Mouse (Mus musculus): ENCODE results near the gene BC147527. TPM values are rescaled to one million over a fixed set of nuclear protein-coding genes. Genes with fewer than 3 reads are reported as not detected.
"Not testable (repeated sequence)": the region's sequence is repeated elsewhere in the genome, so short reads cannot be mapped to it uniquely, and the experiment has no call there.

Gene BC147527
- polyA plus RNA-seq, 1 experiment from 2014 or later = 0.62 TPM

GRCm38 (mm10) chr13:120278784-120279183, 21.4 kb upstream of the BC147527 start:
- Histone ChIP-seq H3K9me3 (ENCODE audit: low read length) (no peaks in the 10 kb centered on the region), H3K4me1 (ENCODE audit: insufficient read depth) (no peaks in the 10 kb centered on the region), H3K4me3 (ENCODE audit: low read depth, low read length) (no peak overlapping the region), H3K36me3 (replicated peaks; ENCODE audit: insufficient read depth, low read length) (no peaks in the 10 kb centered on the region), H3K9ac (replicated peaks) (no peak overlapping the region), H3K27ac (ENCODE audit: low read depth) (no peak overlapping the region), H3K4me2 (ENCODE audit: low read depth, low read length) (no peak overlapping the region), H3K27me3 (ENCODE audit: insufficient read depth, low read length) (no peaks in the 10 kb centered on the region)
- ATAC-seq = no peak
- DNase-seq = no peak
- WGBS (ENCODE audit: insufficient replicate concordance) = 82% methylated on average over 9 of the region's 9 CpGs
- TF ChIP-seq CTCF (IDR thresholded peaks at IDR 0.05; ENCODE audit: low read depth) (peak; percentile 31; the same call in 1 of the 2 replicates), EP300 (IDR thresholded peaks at IDR 0.05; ENCODE audit: low read depth) (no peak)

GRCm38 (mm10) chr13:120299324-120299894, 783 bp upstream of the BC147527 start:
- H3K27me3 ChIP-seq (ENCODE audit: insufficient read depth, low read length) = no peaks in the 10 kb centered on the region
- DNase-seq (no peak), ATAC-seq (peak; percentile 15; the same call in 1 of the 2 replicates)
- H3K4me1 ChIP-seq (ENCODE audit: insufficient read depth) = no peaks in the 10 kb centered on the region
- H3K4me2 ChIP-seq (ENCODE audit: low read depth, low read length) = no peak overlapping the region
- H3K4me3 ChIP-seq (ENCODE audit: low read depth, low read length) = no peak overlapping the region
- WGBS (ENCODE audit: insufficient replicate concordance) = 24% methylated on average over 1 of the region's 1 CpGs
- no peak overlapping the region for H3K9ac ChIP-seq (replicated peaks)
- H3K27ac ChIP-seq (ENCODE audit: low read depth) = peak overlapping the region; percentile 62; the same call in 1 of the 2 replicates
- TF ChIP-seq CTCF (IDR thresholded peaks at IDR 0.05; ENCODE audit: low read depth) (no peak), EP300 (IDR thresholded peaks at IDR 0.05; ENCODE audit: low read depth) (no peak)
- H3K36me3 ChIP-seq (replicated peaks; ENCODE audit: insufficient read depth, low read length) = no peaks in the 10 kb centered on the region
- no peaks in the 10 kb centered on the region for H3K9me3 ChIP-seq (ENCODE audit: low read length)

GRCm38 (mm10) chr13:120300853-120301252, 661 bp downstream of the BC147527 start:
- Histone ChIP-seq H3K4me1 (ENCODE audit: insufficient read depth) (no peaks in the 10 kb centered on the region), H3K36me3 (replicated peaks; ENCODE audit: insufficient read depth, low read length) (no peaks in the 10 kb centered on the region), H3K27ac (ENCODE audit: low read depth) (no peak overlapping the region), H3K9ac (replicated peaks) (no peak overlapping the region), H3K4me3 (ENCODE audit: low read depth, low read length) (no peak overlapping the region), H3K27me3 (ENCODE audit: insufficient read depth, low read length) (no peaks in the 10 kb centered on the region), H3K9me3 (ENCODE audit: low read length) (no peaks in the 10 kb centered on the region), H3K4me2 (ENCODE audit: low read depth, low read length) (no peak overlapping the region)
- DNase-seq (no peak), ATAC-seq (no peak)
- 67% methylated on average over 4 of the region's 4 CpGs for WGBS (ENCODE audit: insufficient replicate concordance)
- TF ChIP-seq EP300 (IDR thresholded peaks at IDR 0.05; ENCODE audit: low read depth) (no peak), CTCF (IDR thresholded peaks at IDR 0.05; ENCODE audit: low read depth) (no peak)

GRCm38 (mm10) chr13:120310749-120311148, 10.6 kb downstream of the BC147527 start:
- Histone ChIP-seq H3K27ac (ENCODE audit: low read depth) (no peak overlapping the region), H3K4me1 (ENCODE audit: insufficient read depth) (no peaks in the 10 kb centered on the region), H3K9ac (replicated peaks) (no peak overlapping the region), H3K4me2 (ENCODE audit: low read depth, low read length) (no peak overlapping the region), H3K4me3 (ENCODE audit: low read depth, low read length) (no peak overlapping the region), H3K9me3 (ENCODE audit: low read length) (no peaks in the 10 kb centered on the region), H3K36me3 (replicated peaks; ENCODE audit: insufficient read depth, low read length) (no peaks in the 10 kb centered on the region), H3K27me3 (ENCODE audit: insufficient read depth, low read length) (no peaks in the 10 kb centered on the region)
- 61% methylated on average over 4 of the region's 4 CpGs for WGBS (ENCODE audit: insufficient replicate concordance)
- DNase-seq = no peak
- ATAC-seq = no peak
- no peak for TF ChIP-seq EP300 (IDR thresholded peaks at IDR 0.05; ENCODE audit: low read depth)
- no peak for TF ChIP-seq CTCF (IDR thresholded peaks at IDR 0.05; ENCODE audit: low read depth)

GRCm38 (mm10) chr13:120313584-120313983, 13.4 kb downstream of the BC147527 start:
- TF ChIP-seq EP300 (IDR thresholded peaks at IDR 0.05; ENCODE audit: low read depth) = no peak
- peak; percentile 63 for TF ChIP-seq CTCF (IDR thresholded peaks at IDR 0.05; ENCODE audit: low read depth)
- Histone ChIP-seq H3K9me3 (ENCODE audit: low read length) (no peaks in the 10 kb centered on the region), H3K4me1 (ENCODE audit: insufficient read depth) (no peaks in the 10 kb centered on the region), H3K4me2 (ENCODE audit: low read depth, low read length) (0 out of 2 replicates have a peak overlapping the region, but pooled peaks have one; percentile 27), H3K27me3 (ENCODE audit: insufficient read depth, low read length) (no peaks in the 10 kb centered on the region), H3K9ac (replicated peaks) (no peak overlapping the region), H3K4me3 (ENCODE audit: low read depth, low read length) (no peak overlapping the region), H3K36me3 (replicated peaks; ENCODE audit: insufficient read depth, low read length) (no peaks in the 10 kb centered on the region), H3K27ac (ENCODE audit: low read depth) (no peak overlapping the region)
- no peak for ATAC-seq
- DNase-seq = peak; percentile 46
- 37% methylated on average over 14 of the region's 14 CpGs for WGBS (ENCODE audit: insufficient replicate concordance)

GRCm38 (mm10) chr13:120316578-120316977, 16.4 kb downstream of the BC147527 start, which contains the start of gene Tcstv3:
Gene Tcstv3 (plus strand): TSS chr13:120316878.
- H3K4me1 ChIP-seq (ENCODE audit: insufficient read depth); H3K36me3 ChIP-seq (replicated peaks; ENCODE audit: insufficient read depth, low read length); H3K4me3 ChIP-seq (ENCODE audit: low read depth, low read length); H3K9ac ChIP-seq (replicated peaks); H3K27ac ChIP-seq (ENCODE audit: low read depth); H3K9me3 ChIP-seq (ENCODE audit: low read length); ATAC-seq; H3K4me2 ChIP-seq (ENCODE audit: low read depth, low read length); DNase-seq; H3K27me3 ChIP-seq (ENCODE audit: insufficient read depth, low read length): not testable (repeated sequence)
- WGBS (ENCODE audit: insufficient replicate concordance) = 51% methylated on average over 3 of the region's 3 CpGs
